Mouse (Mus musculus) central nervous system, embryonic 14 days (tissue): Measurements from ENCODE around the gene Zfp960. TPM values are rescaled to one million over a fixed set of nuclear protein-coding genes. Genes with fewer than 3 reads are reported as not detected.

ENCODE experiments used
- polyA plus RNA-seq: library from polyadenylated mRNA; depleted of rRNA; stranded (reverse); fragments of >200 nt; gene quantifications from 2 replicates; pipeline ENCODE4 v1.2.3, GENCODE M21; 2012; rRNA removed

The Zfp960 gene
- 2.0 and 2.1 TPM in 2 replicates for polyA plus RNA-seq

DNA sequence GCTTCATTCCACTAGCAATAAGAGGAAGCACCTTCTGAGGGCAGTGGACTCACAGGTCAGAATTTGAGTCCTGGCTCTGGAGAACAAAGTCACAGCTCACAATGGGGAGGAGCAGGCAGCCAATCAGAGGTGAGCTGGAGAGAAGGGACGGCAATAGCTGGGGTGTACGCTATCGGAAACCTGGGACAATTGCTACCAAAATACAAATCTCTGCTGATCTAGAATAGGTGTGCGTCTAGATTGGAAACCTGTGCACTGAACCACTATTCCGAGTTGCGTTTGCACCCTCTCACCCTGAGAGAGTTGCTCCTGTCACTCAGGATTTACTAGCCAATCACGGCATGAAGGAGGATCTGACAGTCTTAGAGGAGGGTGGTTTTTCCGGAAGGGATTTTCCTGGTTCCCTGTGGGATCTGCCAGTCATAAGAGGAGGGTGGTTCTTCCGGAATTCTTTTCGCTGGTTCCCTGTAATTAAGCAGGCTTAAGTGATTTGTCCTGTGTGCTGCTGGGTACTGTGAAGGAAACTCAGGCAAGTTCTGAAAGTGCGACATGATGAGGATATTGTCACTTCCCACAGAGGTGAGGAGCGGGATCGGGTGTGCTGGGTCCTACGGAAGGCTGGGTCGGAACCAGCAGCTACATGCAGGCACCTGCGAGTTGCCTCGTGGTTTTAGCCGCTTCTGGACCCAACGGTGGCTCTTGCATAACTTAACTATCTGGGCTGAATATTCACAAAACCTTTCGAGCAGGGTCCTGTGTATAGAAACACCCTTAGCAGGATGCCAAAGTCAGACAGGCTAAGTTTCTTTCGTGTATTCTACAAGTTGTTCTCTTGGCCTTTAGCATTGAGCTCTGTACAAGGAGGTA lies at the start of gene Zfp960:
Gene Zfp960, plus strand, starts transcription at position 486 of the 867 bp plus-strand sequence.

DNA sequence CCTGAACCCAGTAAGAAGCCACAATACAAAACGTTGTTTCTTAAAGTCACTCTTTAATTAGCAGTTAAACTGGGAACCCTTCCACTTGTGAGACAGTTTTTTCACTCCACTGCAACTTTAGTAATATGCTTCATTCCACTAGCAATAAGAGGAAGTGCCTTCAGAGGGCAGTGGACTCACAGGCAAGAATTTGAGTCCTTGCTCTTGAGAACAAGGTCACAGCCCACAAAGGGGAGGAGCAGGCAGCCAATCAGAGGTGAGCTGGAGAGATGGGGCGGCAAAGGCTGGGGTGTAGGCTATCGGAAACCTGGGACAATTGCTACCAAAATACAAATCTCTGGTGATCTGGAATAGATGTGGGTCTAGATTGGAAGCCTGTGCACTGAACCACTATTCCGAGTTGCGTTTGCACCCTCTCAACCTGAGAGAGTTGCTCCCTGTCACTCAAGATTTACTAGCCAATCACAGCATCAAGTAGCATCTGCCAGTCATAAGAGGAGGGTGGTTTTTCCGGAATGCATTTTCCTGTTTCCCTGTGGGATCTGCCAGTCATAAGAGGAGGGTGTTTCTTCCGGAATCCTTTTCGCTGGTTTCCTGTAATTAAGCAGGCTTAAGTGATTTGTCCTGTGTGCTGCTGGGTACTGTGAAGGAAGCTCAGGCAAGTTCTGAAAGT lies 57.1 kb downstream of the Zfp960 start, which contains the start of gene Zfp97:
Gene Zfp97, plus strand, starts transcription at position 586 of the 673 bp plus-strand sequence.

Other genes starting within 250 kb of the Zfp960 start
- 1.7 and 2.1 TPM in 2 replicates for gene Zfp97, start 57.3 kb downstream of the Zfp960 start, polyA plus RNA-seq